Mouse (Mus musculus) frontal cortex, adult (tissue): ENCODE measurements at regions not wholly inside any gene's neighbourhood (a gene's known extent, or its start where the extent isn't known, plus 50 kb on each side); places are given as distances from the start of the nearest gene placed in this dataset.
A peak's percentile ranks its signal among the peaks of the same experiment; 100 is the strongest.

ENCODE experiments used
- ATAC-seq: cut with Nextera tagmentation; 2 replicates; pipeline ENCODE4 v1.9.2; 2017; ENCODE audit warnings: mild to moderate bottlenecking, moderate library complexity, mixed read lengths; ENCODE audit not compliant: low TSS enrichment

DNA sequence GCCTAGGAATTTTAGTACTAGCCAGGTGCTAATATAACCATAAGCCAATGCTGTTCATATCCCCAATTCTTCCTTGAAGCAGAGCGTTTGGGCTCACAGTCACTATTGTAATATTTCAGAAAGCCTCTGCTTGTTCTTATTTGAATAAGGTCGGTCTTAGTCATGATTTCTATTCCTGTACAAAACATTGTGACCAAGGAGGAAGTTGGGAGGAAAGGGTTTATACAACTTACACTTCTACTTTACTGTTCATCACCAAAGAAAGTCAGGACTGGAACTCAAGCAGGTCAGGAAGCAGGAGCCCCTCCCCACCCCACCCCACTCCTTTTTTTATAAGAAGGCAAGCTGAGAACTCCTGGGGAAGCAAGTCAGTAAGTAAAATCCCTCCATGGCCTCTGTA lies 1202.3 kb downstream of the Otol1 start:
- no peak for ATAC-seq

DNA sequence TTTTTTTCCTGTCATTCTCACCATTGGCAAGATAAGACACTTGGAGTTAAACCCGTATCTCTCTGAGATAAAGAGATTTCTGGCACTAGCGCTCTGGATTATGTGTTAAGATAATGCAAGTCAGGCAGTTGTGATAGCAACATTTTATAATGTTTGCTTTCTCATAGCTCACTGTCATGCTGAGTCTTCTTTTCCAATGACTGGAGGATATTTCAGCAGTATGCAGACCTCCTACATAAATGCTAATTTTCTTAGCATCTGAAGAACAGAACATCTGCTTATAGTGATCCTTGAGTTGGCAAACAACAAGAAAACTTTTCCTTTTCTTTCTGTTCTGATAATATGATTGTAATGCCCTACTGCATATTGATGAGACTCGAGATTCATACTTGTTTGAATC lies 1213.0 kb downstream of the Otol1 start:
- peak; percentile 92 for ATAC-seq

DNA sequence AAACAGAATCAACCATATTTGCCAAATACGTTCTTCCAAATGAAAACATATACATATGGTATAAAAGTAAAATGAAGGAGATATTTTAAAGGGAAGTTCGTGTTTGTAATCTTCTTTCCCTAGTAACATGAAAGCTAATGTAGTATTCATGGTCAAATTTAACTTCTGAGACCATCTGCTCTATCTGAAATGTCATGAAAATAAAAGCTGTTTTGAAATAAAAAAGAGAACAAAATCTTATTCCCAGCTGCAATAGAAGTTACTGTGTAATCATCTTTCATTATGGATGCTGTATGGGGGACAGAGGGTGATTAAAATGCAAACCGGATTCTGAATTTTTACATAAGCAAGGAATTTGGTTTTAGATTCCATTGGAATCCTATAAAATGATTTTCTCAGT lies 1213.4 kb downstream of the Otol1 start:
- ATAC-seq = peak; percentile 86
